Mouse (Mus musculus): Measurements from ENCODE around the gene Gngt2.

DNA sequence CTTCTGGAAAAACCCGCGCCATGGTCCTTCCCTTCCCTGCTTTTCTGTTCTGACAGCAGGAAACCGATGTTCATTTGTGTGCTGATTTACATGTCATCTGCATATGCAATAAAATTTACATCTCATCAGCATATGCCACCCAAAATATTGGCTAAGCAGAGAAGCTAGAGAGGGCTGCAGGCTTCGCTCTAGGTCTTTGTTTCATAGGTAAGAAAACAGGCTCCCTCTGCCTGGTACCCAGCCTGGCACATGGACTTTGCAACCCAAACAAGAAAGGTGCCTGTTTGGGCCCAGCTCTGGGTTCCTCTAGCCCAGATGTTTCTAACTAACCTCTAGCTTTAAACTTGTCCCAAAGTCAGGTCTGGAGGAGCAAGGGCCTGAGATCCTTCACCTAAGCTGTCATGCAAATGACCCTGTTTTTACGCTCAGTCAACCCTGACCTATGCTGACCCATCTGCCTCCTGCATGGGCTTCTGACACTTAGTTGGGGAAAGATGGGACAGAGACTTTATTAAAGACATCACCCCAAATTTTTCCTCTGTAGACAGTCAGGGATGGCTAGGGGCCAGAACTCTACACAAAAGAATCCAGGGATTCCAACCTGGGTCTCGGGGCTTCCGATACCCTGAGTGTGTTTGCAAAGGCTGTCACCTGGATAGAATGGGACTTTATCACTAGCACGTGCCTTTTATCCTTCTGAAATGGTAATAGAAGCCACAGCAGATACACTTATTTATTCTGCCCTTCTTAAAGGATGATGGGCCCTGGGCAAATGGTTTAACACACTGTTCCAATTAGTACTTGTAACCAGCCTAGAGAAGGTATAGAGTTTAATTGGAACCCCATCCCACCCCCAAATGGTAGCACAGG lies 2.2 kb downstream of the Gngt2 start:
- TF ChIP-seq CTCF (conservative IDR thresholded peaks at IDR 0.05; ENCODE audit: low read length) (no peak), NANOG (IDR thresholded peaks at IDR 0.05; ENCODE audit: borderline replicate concordance, low read length) (no peak), POU5F1 (IDR thresholded peaks at IDR 0.05; ENCODE audit: borderline replicate concordance, low read length) (no peak)

Measured in E14TG2a.4 (cell line).